Mouse (Mus musculus) heart, embryonic 13.5 days (tissue): ENCODE data around the gene Fbxl16. TPM values are rescaled to one million over a fixed set of nuclear protein-coding genes. Genes with fewer than 3 reads are reported as not detected.
A peak's percentile ranks its signal among the peaks of the same experiment; 100 is the strongest.

Experiments
- ATAC-seq: fragments of 200-750 bp; cut with Nextera tagmentation; 2 replicates; pipeline ENCODE4 v1.8.0; 2017; ENCODE audit warnings: moderate TSS enrichment; ENCODE audit not compliant: insufficient number of reproducible peaks, low FRiP score, low TSS enrichment; ENCODE audit errors: extremely low read depth
- H3K27ac ChIP-seq: fragments of 300-500 bp; sonication (generic); replicated peaks from 2 replicates; pipeline ENCODE4 v1.5.1; 2015; ENCODE audit warnings: moderate library complexity, mild to moderate bottlenecking, inconsistent platforms
- H3K27me3 ChIP-seq: fragments of 300-500 bp; sonication (generic); replicated peaks from 2 replicates; pipeline ENCODE4 v1.6.1; 2015; ENCODE audit warnings: mild to moderate bottlenecking, inconsistent platforms
- H3K36me3 ChIP-seq: fragments of 300-500 bp; sonication (generic); 2 replicates; pipeline ENCODE4 v1.6.1; 2015; ENCODE audit warnings: mild to moderate bottlenecking, inconsistent platforms
- H3K4me1 ChIP-seq: fragments of 300-500 bp; sonication (generic); 2 replicates; pipeline ENCODE4 v1.6.1; 2015; ENCODE audit warnings: inconsistent platforms
- H3K4me2 ChIP-seq: fragments of 300-500 bp; sonication (generic); 2 replicates; pipeline ENCODE4 v1.6.1; 2015; ENCODE audit warnings: inconsistent platforms, mild to moderate bottlenecking, moderate library complexity
- H3K4me3 ChIP-seq: fragments of 300-500 bp; sonication (generic); 2 replicates; pipeline ENCODE4 v1.5.1; 2015; ENCODE audit warnings: moderate library complexity, mild to moderate bottlenecking, inconsistent platforms
- H3K9ac ChIP-seq: fragments of 300-500 bp; sonication (generic); 2 replicates; pipeline ENCODE4 v1.6.1; 2015; ENCODE audit warnings: inconsistent platforms, mild to moderate bottlenecking, moderate library complexity
- H3K9me3 ChIP-seq: fragments of 300-500 bp; sonication (generic); 2 replicates; pipeline ENCODE4 v1.6.1; 2016; ENCODE audit warnings: inconsistent platforms
- WGBS: fragments of 180-500 bp; shearing (Covaris S2); methylation state at CpG from one replicate; pipeline ENCODE4 v1.1.7; 2015; ENCODE audit warnings: mixed read lengths; 5-methylcytosine and 5-hydroxymethylcytosine counted together
- microRNA-seq: library from miRNA; unstranded; fragments of <30 nt; microRNA quantifications from one replicate; pipeline ENCODE4, GENCODE M21; 2016
- polyA plus RNA-seq: library from polyadenylated mRNA; unstranded; fragments of >200 nt; fragmentation: Nextera tagmentation; extraction: Ambion mirVana; gene quantifications from 2 replicates; pipeline ENCODE4 v1.2.1, GENCODE M21; 2015

Fbxl16 gene
- polyA plus RNA-seq, 1 experiment from 2014 or later = 1.0 TPM

- peak; percentile 71 for ATAC-seq
- peaks cover 31% of the 10 kb centered on the region for H3K4me1 ChIP-seq
- H3K27me3 ChIP-seq = no peaks in the 10 kb centered on the region
- peak within 1 kb of the TSS; percentile 93 for H3K9ac ChIP-seq
- H3K36me3 ChIP-seq = peaks cover 18% of the 10 kb centered on the region
- peak within 1 kb of the TSS; percentile 93 for H3K27ac ChIP-seq
- H3K9me3 ChIP-seq = no peaks in the 10 kb centered on the region
- peak within 1 kb of the TSS; percentile 76 for H3K4me3 ChIP-seq
- under 1% methylated on average over 24 of the region's 24 CpGs for WGBS
- H3K4me2 ChIP-seq = peak within 1 kb of the TSS; percentile 77
Measured at GRCm38 (mm10) chr17:25868601-25869191, 59.8 kb downstream of the Fbxl16 start, which contains the start of gene Mcrip2. TSS of gene Mcrip2 (minus strand) at chr17:25868764.

DNA sequence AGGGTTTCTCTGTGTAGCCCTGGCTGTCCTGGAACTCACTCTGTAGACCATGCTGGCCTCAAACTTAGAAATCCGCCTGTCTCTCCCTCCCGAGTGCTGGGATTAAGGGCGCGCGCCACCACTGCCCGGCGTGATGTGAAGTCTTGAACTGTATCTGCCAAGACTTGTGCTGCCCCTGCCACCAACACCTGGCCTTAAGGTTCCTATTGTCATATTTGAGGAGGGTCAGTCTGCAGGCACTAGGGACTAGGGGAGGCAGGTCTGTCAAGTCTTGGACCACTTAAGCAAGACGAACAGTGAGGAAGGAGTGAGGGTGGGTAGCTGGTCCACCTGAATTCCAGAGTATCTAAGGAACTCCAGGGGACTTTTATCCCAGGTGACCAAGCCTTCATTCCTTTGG is 60.6 kb downstream of the Fbxl16 start:
- H3K4me1 ChIP-seq = peaks cover 39% of the 10 kb centered on the region
- H3K36me3 ChIP-seq = peaks cover 10% of the 10 kb centered on the region
- 83% methylated on average over 8 of the region's 8 CpGs for WGBS
- H3K9me3 ChIP-seq = no peaks in the 10 kb centered on the region
- H3K4me2 ChIP-seq = no peak overlapping the region
- H3K27me3 ChIP-seq = no peaks in the 10 kb centered on the region
- no peak overlapping the region for H3K4me3 ChIP-seq
- ATAC-seq = no peak
- H3K9ac ChIP-seq = no peak overlapping the region
- no peak overlapping the region for H3K27ac ChIP-seq

GRCm38 (mm10) chr17:25869954-25870353 is 61.1 kb downstream of the Fbxl16 start:
- no peak overlapping the region for H3K9ac ChIP-seq
- H3K4me3 ChIP-seq = no peak overlapping the region
- WGBS = 76% methylated on average over 2 of the region's 2 CpGs
- peaks cover 41% of the 10 kb centered on the region for H3K4me1 ChIP-seq
- ATAC-seq = no peak
- H3K27me3 ChIP-seq = no peaks in the 10 kb centered on the region
- H3K27ac ChIP-seq = no peak overlapping the region
- H3K4me2 ChIP-seq = no peak overlapping the region
- H3K36me3 ChIP-seq = peaks cover 5% of the 10 kb centered on the region
- H3K9me3 ChIP-seq = no peaks in the 10 kb centered on the region

Small RNA genes lying within 50 kb of the gene (microRNA-seq; reads per million reads assigned to microRNA genes)
- 1.0 reads per million for gene Mir3082
- gene Mir6966 = not detected

Other genes starting within 250 kb of the Fbxl16 start
- gene Sox8, start 238.4 kb upstream of the Fbxl16 start, polyA plus RNA-seq = 0.53 and 1.5 TPM in 2 replicates
- gene Lmf1, start 230.0 kb upstream of the Fbxl16 start, polyA plus RNA-seq = 30.2 and 35.7 TPM in 2 replicates
- 3.2 and 3.4 TPM in 2 replicates for gene Gng13, start 91.9 kb upstream of the Fbxl16 start, polyA plus RNA-seq
- 18.8 and 20.4 TPM in 2 replicates for gene Chtf18, start 81.7 kb upstream of the Fbxl16 start, polyA plus RNA-seq
- 13.3 and 13.7 TPM in 2 replicates for gene Rpusd1, start 81.4 kb upstream of the Fbxl16 start, polyA plus RNA-seq
- not detected in 2 replicates for gene Mslnl, start 73.0 kb upstream of the Fbxl16 start, polyA plus RNA-seq
- gene Msln, start 54.7 kb upstream of the Fbxl16 start, polyA plus RNA-seq = 28.7 and 32.4 TPM in 2 replicates
- gene Narfl, start 35.3 kb upstream of the Fbxl16 start, polyA plus RNA-seq = 27.1 and 30.6 TPM in 2 replicates
- gene Haghl, start 23.4 kb upstream of the Fbxl16 start, polyA plus RNA-seq = 50.2 and 51.3 TPM in 2 replicates
- gene Ccdc78, start 22.5 kb upstream of the Fbxl16 start, polyA plus RNA-seq = 0.09 and 0.17 TPM in 2 replicates
- 62.2 and 69.9 TPM in 2 replicates for gene Fam173a, start 16.2 kb upstream of the Fbxl16 start, polyA plus RNA-seq
- gene AC134908.4, start 13.4 kb upstream of the Fbxl16 start, polyA plus RNA-seq = 0.84 TPM in 1 of 2 replicates, not detected in the other
- gene Metrn, start 11.9 kb upstream of the Fbxl16 start, polyA plus RNA-seq = 28.1 and 28.9 TPM in 2 replicates
- gene Wdr24, start 14.5 kb downstream of the Fbxl16 start, polyA plus RNA-seq = 14.2 and 15.1 TPM in 2 replicates
- gene Jmjd8, start 19.8 kb downstream of the Fbxl16 start, polyA plus RNA-seq = 36.7 and 37.4 TPM in 2 replicates
- gene Stub1, start 24.3 kb downstream of the Fbxl16 start, polyA plus RNA-seq = 287 and 324 TPM in 2 replicates
- gene Rhbdl1, start 28.2 kb downstream of the Fbxl16 start, polyA plus RNA-seq = 0.45 and 0.98 TPM in 2 replicates
- 2.3 and 2.4 TPM in 2 replicates for gene Gm20683, start 32.7 kb downstream of the Fbxl16 start, polyA plus RNA-seq
- gene Rhot2, start 35.8 kb downstream of the Fbxl16 start, polyA plus RNA-seq = 18.3 and 22.1 TPM in 2 replicates
- gene Wdr90, start 52.4 kb downstream of the Fbxl16 start, polyA plus RNA-seq = 12.3 and 15.1 TPM in 2 replicates
- gene Mcrip2, start 59.7 kb downstream of the Fbxl16 start, polyA plus RNA-seq = 159 and 173 TPM in 2 replicates
- gene Mettl26, start 66.0 kb downstream of the Fbxl16 start, polyA plus RNA-seq = 35.7 and 43.2 TPM in 2 replicates
- 0.23 and 0.38 TPM in 2 replicates for gene Wfikkn1, start 71.8 kb downstream of the Fbxl16 start, polyA plus RNA-seq
- 16.1 and 16.4 TPM in 2 replicates for gene Rab40c, start 110.6 kb downstream of the Fbxl16 start, polyA plus RNA-seq
- gene Pigq, start 135.9 kb downstream of the Fbxl16 start, polyA plus RNA-seq = 60.4 and 62.1 TPM in 2 replicates
- gene Nhlrc4, start 135.9 kb downstream of the Fbxl16 start, polyA plus RNA-seq = 0.06 TPM in 1 of 2 replicates, not detected in the other
- 0.13 and 0.15 TPM in 2 replicates for gene A930017K11Rik, start 143.5 kb downstream of the Fbxl16 start, polyA plus RNA-seq
- 9.3 and 10.6 TPM in 2 replicates for gene Capn15, start 176.7 kb downstream of the Fbxl16 start, polyA plus RNA-seq